Mouse (Mus musculus) spleen, embryonic (tissue): Measurements from ENCODE around the gene Frmpd2.

ENCODE experiments used
- CTCF ChIA-PET: fragments of 350-600 bp; sonication (Branson Sonifier 250); formaldehyde crosslinking; loops from one replicate; lab custom pipeline; 2022; lab: Charles Lee

The Frmpd2 gene

DNA sequence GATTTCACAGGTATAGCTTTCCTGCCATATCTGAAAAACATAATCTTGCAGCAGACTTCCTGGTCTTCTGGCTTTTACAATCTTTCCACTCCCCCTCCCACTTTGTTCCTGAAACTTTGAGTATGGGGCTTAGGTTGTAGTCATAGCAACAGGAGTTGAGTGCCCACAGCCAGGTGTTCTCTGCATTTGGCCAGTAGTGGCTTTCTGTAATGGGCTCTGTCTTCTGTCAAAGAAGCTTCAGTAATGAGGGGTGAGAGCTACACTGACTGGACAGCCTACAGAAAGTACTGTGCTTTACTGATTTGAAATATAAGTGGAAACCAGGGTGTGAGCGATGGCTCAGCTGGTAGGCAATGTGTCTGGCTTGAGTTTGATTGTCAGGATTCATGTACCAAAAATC is 37.2 kb downstream of the Frmpd2 start:
- CTCF ChIA-PET = no interaction called here

DNA sequence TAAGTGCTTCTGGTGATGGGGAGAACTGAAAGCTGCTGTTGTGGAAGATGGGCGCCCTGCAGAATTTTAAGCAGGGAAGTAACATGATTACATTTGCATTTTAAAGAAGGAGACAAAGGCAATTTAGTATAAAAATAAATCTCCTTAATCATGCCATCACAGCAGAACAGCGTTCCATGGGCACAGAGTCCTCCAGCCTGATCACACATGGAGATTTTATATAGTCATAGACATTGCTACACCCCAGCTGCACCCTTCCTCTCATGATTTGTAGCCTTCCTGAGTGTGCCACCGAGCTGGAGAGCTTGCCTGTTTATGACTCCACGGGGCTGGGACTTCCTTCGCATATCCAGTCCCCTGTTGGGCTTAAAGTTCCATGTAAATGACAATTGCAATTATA is 42.4 kb downstream of the Frmpd2 start:
- CTCF ChIA-PET = no interaction called here

DNA sequence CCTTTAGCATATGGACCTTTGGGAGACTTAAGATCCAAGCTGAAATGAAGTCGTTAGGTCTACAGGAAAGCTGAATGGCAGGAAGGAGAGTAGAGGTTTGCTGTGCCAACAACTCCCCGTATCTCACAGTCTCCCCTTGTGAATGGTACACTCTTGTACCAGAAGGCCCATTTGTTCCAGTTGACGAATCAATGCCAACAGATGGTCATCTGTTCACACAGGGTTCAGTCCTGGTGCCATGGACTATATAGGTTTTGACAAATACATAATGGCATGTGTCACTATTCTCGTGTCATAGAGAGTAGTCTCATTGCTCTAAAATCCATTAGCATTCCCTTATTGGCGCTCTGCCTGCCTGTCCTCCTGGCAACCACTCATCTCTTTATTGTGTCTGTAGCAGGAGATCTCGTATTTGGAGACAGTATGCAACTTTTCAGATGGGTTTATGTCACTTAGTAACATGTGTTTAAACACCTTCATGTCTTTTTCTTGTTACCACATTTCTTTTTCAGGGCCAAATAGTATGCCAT is 43.3 kb downstream of the Frmpd2 start:
- CTCF ChIA-PET = no interaction called here

DNA sequence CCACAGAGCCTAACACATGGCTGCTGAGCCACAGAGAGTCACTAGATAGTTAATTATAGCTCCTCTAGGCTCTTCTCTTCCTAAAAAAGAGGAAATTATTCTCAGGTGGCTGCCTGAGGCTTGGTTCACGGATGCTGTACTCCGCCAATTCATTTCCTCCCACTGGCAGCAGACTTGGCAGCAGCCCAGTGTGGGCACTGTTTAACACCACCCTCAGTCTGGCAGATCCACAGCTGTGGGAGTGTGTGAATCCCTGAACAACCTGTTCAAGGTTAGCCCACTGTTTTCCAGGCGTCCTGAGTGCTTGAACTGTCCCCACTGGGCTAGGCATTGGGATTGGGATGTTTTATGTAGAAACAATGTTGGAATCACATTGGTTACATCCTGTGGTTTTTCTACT is 50.0 kb downstream of the Frmpd2 start:
- CTCF ChIA-PET = no interaction called here

DNA sequence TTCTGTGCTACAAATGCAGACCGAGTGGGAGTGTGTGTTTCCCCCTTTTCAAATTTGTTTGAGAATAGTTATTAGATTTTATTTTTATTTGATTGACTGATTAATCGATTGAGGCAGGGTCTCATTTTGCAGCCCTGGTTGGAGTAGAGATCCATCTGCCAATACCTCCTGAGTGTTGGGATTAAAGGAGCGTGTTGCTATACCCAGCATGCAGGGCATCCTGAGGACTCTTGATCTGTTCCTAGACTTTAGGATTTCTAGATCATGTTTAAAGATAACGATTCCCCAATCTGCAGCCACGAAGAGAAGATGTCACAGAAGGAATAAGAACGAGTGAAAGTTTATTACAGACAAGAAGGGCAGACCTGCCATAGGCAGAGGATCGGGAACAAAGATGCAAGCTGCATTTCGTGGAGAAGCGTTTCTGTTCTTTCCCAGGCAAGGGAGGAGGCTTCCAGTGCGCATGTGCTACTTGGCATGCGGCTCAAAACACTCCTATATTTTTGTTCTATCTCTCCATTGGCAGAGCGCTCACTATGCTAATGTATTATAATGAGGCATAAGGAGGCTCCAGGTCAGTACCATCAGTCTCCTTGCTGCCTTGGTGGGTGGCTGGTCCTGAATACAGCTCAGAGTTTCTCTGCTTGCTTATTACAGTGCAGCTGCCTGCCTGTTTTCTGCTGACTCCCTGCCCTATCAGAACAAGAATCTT is 53.9 kb downstream of the Frmpd2 start:
- CTCF ChIA-PET = no interaction called here

DNA sequence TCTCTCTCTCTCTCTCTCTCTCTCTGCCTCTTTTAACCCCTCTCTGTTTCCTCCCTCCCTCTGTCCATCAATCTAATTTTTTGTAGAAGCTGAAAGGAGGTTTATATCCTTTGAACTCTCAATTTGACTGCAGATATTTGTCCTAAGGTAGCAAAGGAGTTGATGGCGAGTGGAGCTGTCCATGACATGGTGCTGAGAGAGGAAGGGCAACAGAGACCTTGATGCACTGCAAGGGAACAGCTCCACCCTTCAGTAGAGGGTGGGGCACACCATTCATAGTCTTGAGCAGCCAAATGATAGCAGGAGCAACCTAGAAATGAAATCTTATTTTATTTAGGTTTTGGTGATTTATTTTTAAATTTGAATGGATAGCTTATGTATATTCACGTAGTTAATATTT is 55.1 kb downstream of the Frmpd2 start:
- CTCF ChIA-PET = no interaction called here

DNA sequence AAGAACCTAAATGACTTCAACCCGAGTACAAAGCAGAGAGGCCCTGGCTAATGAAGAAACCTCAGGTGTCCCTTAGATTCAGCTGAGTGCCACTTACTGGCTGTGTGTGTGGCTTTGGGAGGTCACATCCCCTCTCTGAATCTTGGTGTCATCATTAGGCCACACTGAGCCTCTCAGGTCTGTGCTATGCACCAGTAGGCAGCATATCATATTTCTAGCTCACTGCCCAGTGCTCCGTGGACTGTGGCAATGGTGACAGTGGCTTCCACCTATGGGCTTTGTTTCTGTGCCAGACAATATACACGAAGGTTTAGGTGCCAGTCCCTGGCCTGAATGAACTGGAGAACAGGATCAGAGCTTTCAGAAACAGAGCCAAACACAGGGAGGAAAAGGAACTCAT is 56.4 kb downstream of the Frmpd2 start:
- CTCF ChIA-PET = no interaction called here

DNA sequence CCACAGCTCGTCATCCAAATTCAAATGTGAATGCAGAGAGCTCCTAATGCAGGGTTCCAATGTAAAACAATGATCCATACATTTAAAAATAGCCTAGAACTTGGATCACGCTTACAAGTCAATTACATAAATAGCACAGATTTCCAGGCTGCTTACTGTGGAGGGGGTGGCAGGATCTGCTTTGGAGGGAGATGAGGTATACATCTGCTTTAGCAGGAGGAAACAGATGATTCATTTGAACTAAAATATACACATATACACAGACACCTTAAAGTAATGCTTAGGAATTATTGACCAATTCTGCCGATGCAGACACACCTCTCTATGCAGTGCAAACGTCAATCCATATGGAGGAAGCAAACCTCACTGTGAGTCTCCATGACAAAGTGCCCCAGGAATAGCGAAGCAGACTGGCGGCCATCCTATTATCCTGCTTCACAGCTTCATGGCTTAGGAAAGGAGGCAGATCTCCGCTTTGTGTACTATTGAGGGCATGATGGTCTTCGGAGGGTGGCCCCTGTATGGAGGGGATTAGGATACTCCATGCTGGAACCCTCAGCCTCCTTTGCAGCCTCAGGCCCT is 59.9 kb downstream of the Frmpd2 start:
- CTCF ChIA-PET = no interaction called here

DNA sequence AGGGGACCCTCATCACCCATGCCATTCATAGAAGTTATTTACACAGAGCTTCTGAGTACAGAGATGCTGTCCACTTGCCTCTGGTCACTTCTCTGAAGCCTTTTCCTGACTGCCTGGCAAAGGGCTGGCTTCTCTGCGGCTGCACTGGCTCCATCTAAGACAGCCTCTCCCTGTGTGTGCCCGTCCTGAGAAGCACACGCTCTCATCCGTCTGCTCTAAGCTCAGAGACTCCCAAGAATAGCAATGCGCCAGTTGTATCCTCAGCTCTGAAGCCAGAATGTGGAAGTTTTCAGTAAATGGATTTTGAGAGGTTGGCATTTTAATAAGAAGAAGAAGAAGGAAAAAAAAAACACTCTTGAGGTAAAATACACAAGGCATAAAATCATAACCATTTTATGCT is 61.3 kb downstream of the Frmpd2 start:
- CTCF ChIA-PET = no interaction called here

DNA sequence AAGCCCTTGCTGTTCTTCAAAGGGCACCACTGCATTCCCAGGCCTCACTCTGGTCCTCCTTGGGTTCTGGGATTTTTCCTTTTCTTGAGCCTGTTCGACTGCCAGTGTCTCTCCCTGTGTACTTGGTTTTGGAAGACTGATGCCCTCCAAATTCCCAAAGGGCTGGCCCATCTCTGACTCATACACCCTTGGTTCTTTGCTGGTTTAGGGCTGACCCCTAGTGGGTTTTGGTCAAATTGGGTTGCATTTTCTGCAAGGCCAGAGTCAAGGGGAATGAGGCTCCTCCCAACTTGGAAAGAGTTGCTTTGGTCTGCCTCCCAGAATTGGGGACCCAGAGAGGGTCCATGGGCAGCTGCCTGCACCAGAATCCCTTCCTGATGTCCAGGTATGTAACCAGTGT is 62.0 kb downstream of the Frmpd2 start:
- CTCF ChIA-PET = no interaction called here

DNA sequence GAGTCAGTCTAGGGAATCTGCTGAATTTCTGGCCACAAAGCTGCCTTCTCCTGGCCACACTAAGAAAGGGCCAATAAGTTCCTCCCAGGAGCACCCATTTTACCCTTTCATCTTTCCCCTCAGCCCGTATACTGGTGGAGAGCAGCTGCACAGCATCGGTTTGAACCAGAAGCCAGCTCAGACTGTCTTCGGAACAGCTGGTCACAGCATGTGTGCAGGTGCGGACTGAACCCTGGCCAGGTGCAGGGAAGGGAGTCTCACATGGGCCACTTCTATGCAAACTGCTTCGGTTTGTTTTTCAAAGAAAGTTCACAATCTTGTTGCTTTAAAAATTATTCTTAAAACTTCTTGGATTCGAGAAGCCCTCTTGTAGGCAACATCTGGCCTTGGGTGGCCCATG is 63.8 kb downstream of the Frmpd2 start:
- CTCF ChIA-PET = no interaction called here

DNA sequence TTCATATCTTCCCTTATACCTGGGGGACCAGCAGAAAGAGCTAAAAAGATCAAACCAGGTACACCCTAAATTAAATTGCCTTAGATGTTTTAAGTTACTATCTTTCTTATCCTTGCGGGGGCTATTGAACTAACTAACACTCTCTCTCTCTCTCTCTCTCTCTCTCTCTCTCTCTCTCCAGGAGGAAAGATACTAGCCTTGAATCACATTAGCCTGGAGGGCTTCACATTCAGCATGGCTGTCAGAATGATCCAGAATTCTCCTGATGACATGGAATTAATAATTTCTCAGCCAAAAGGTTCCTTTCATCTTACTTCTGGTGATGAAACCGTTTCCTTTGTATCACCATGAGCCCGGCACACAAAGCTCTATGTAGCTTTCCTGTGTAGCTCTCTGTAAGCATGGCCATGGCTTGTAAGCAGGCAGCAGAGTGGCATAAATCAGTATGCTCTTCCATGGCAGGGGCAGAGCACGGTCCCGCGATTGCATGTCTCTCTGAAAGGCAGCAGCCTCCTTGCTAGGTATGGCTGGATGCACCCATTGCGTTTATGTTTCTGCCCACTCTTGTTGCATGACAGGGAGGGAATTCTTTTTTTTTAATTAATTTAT is 68.2 kb downstream of the Frmpd2 start:
- CTCF ChIA-PET = no interaction called here

DNA sequence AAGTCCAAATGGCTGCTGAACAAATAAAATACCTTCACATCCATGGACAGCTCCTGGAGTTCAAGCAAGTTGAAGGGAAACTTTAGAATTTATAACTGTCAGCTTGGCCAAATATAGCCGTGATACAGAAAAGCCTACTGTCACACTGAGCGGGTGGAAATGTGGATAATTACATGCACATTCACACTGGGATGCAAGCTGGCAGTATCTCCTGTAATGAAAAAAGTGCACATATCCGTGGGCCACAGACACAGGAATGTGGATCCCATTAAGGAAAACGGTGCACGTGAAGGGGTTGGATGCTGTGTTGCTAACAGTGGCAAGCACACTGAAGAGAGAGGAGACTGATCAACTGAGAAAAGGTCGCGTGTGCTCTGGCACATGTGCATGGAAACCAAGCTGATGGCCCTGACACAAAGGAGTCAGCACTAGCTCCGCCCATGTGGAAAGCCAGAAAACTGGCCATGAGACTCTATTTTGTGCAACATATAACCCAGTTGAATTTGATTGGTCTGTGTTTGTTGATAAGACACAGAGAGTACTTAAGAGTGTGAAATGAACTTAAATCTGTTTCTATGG is 74.2 kb downstream of the Frmpd2 start:
- CTCF ChIA-PET = no interaction called here

DNA sequence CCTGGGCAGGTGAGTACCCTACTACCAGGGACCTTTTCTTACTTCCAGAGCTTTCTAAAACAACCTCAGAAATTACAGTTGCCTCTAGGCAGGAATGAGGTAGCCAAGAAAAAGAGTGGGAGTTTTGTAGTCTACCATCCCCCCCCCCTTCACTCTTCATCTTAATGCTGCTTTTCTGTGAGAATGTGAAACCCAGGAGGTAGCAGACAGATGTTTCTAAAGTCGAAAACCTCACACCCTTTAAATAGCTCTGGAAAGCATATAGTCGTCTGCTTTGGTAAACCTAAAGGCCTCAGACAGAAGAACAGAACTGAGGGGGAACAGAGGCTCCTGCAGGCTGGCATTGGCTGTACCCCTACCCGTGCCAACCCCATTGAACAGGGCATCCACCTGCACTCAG is 77.2 kb downstream of the Frmpd2 start:
- CTCF ChIA-PET = no interaction called here

DNA sequence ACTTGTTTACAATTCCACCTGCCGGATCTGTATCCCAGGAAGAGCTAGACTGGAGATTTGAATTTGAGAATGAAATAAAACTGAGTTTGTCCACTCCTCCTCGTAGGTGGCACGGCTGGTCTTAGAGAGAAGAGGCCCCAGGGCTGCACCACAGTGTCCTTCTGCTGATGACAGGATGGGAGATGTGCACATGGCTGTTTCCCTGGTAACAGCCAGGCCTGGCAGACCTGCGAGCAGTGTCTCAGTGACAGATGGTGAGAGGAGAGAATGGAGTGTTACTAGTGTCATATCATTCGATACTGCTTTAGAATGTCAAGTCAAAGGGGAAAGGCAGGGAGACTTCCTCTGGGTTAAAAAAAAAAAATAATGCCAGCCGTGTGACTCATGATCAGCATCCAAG is 78.4 kb downstream of the Frmpd2 start:
- CTCF ChIA-PET = no interaction called here

DNA sequence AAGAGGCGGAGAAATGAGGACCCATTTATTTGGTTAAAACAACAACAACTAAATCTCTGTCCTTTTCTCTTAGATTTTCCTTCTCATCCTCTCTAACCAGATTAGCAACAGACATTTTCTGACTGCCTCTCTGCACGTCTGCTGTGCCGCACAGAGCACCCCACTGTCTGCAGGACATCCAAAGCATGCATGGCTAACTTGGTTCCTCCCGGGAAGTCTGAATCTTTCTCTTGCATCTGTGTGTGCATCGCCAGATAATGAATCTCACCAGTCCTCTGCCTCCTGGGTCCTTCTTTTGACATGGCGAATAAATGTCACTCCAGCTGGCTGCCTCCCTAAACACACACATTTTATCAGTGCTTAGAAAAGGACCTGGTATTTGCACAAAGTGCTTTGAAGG is 99.2 kb downstream of the Frmpd2 start:
- CTCF ChIA-PET = no interaction called here

DNA sequence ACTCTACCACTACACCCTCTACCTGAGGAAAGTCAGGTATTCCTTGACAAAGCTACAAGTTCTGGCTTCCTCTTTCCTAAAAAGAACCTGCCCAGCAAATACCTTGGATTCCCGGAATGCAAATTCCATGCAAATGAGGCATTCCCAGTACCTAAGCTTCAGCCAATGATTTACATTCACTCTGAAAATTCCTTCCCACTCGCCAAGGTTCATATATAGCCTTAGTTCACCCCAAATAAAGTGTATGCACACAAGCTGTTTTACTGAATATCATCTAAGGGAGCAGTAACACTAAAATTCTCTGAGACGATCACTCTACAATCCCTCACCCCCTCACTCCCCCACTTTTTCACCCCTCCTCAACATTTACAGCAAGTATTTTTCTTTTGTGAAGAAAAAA is 102.1 kb downstream of the Frmpd2 start:
- CTCF ChIA-PET = no interaction called here

DNA sequence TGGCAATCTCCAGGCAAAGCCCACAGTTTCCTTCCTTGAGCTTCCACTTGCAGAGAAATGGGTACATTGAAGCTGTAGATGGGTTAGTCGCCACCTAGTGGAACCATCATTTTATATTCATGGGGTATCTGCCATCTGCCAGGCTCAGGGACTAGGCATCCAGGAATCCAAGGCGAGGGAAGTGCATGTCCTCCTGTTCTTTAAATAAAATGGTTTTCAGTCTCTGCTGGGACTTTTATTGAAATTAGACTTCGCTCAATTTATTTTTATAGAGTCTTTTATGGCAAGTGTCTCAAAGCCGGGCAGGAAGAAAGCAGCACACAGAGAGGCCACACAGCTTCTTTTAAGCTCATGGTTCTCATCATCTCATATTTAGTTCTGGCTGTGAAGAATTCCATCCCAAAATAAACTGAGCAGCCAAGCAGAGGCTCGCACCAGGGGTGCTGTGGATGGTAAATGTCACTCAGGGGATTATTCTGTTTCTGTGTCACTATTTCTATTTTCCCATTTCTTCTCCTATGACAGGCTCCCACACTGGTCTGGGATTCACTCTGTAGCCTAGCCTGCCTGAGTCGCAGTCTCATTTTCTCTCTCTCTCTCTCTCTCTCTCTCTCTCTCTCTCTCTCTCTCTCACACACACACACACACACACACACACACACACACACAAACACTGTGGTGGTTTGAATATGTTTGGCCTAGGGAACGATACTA is 108.4 kb downstream of the Frmpd2 start:
- CTCF ChIA-PET = no interaction called here

DNA sequence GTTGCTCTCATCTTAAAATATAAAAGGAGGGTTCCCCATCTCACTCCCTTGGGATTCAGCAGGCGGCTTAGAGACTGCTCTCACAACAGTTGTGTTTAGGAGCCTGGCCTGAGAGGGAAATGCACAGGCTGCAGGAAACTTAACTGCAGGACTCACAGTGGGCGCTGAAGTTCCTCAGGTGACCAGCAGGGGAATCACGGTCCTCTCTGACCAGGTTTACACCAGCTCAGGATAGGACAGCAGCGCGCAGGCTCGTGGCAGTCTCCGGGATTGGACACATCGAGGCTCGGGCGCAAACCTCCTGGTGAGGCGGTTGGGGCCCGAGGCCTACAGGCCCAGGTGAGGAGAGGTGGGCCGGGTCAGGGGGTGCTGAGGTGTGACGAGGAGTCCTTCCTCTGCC is 117.5 kb downstream of the Frmpd2 start, which contains the start of gene Ptpn20:
Gene Ptpn20 (plus strand): TSS at position 257 of the 400 bp plus-strand sequence.
- CTCF ChIA-PET = no interaction called here

DNA sequence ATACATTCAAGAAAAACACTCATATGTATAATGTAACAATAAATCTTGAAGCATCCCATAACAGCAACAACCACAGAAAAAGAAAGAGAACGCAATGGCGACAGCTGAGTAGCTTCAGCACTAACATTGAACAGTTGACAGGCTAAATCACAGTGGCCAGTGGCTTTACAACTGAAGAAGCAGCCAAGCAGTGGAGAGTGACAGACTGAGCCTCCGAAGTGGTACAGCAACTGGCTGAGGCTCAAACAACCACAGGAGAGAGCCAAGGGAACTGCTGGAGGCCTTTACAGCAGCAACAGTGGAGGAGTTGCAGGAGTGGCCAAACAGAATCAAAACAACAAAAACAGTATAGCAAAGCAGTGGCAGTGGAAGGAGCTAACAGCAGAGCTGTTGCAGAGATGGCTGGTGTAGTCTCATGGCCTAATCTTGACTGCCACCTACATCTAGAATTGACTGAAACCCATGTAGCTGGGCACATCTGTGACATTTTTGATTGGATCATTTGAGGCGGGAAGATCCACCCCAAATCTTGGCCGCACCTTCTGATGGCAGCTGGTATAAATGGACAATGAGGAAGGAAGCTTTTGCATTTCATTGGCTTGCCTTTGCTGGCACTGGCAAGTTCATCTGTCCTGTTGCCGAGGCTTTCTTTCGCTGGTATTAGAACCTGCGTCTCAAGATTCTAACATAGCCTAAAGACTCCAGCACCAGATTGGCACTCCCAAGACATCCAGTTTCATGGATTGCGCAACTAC is 127.1 kb downstream of the Frmpd2 start:
- CTCF ChIA-PET = no interaction called here

DNA sequence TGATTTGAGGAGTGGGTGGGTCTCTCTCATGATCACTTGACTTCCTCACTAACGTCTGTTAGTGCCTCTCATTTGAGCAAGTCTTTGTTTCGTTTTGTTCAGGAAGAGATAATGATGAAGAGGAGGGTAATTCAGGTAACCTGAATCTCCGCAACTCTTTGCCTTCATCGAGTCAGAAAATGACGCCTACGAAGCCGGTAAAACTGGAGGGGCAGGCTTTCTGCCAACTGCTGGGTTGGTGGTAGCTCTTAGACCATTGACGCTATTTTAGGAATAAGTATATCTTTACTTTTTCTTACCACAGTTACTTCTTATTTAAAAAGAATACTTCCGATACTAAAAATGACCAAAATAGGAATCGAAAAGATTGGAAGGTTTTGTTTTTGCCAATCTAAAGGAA is 135.9 kb downstream of the Frmpd2 start:
- CTCF ChIA-PET = no interaction called here
